Mouse (Mus musculus) lung, adult 2 months (tissue): ENCODE measurements around the gene Atxn2. TPM values are rescaled to one million over a fixed set of nuclear protein-coding genes. Genes with fewer than 3 reads are reported as not detected.

Experiments
- DNase-seq: peaks from one replicate; pipeline ENCODE4 v3.0.0; 2022
- H3K4me1 ChIP-seq: fragments of 200-500 bp; 2 replicates; pipeline ENCODE4 v1.6.1; 2011; ENCODE audit warnings: low read length; ENCODE audit not compliant: control insufficient read depth, insufficient read depth
- H3K4me3 ChIP-seq: fragments of 200-500 bp; replicated peaks from 2 replicates; pipeline ENCODE3; 2011; ENCODE audit warnings: low read depth, mild to moderate bottlenecking, control low read depth, low read length; ENCODE audit errors: extremely low read depth
- CTCF ChIP-seq: fragments of 200-500 bp; IDR thresholded peaks from 2 replicates; pipeline ENCODE4 v1.5.1; 2011; ENCODE audit warnings: mild to moderate bottlenecking, low read length, control low read depth; ENCODE audit not compliant: insufficient read depth
- POLR2A ChIP-seq: fragments of 200-500 bp; IDR thresholded peaks from 2 replicates; pipeline ENCODE4 v1.6.1; 2011; ENCODE audit warnings: low read depth, mild to moderate bottlenecking, control low read depth, low read length, borderline replicate concordance; ENCODE audit errors: extremely low read depth
- WGBS: fragments of 180-500 bp; shearing (Covaris S2); methylation state at CpG from one replicate; pipeline ENCODE4 v1.1.7; 2018; 5-methylcytosine and 5-hydroxymethylcytosine counted together
- polyA plus RNA-seq: library from polyadenylated mRNA; depleted of rRNA; stranded (reverse); fragments of >200 nt; gene quantifications from 2 replicates; pipeline ENCODE4 v1.2.3, GENCODE M21; 2012; rRNA removed

Gene Atxn2
- 107 and 108 TPM in 2 replicates for polyA plus RNA-seq

DNA sequence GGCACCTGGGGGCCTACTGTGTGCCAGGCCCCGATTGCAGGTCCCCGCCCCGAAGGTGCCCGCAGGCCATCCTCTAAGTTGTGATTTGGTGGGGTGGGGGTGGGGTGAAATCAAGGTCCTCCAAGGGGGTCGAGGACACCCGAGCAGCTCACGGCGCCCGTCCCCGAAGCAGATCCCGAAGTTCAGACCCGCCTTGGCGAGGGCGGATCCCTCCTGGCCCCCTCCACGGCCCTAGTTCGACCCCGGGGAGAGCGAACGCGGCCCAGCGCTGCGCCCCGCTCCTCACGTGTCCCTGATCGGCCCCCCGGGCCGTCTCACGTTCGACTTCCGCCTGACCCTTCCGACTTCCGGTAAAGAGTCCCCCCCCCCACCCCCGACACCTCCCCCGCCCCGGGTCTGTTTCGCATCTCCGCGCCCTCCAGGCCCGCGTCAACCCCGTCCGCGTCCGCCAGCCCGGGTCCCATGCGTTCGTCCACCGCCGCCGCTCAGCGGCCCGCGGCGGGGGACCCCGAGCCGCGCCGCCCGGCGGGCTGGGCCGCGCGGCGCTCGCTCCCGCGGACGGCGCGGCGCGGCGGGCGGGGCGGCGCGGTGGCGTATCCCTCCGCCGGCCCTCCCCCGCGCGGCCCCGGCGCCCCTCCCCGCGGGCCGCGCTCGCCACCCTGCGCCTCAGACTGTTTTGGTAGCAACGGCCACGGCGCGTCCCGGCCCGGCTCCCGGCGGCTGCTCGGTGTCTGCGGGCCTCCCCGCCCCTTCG lies at the start of gene Atxn2:
TSS of gene Atxn2 (plus strand) at position 164 of the 754 bp plus-strand sequence.
- peak within 1 kb of the TSS; percentile 87 for H3K4me3 ChIP-seq
- H3K4me1 ChIP-seq = peaks cover 8% of the 10 kb centered on the region
- DNase-seq = peak; percentile 88
- peak; percentile 94; the same call in 1 of the 2 replicates for TF ChIP-seq POLR2A
- no peak for TF ChIP-seq CTCF
- under 1% methylated on average over 44 of the region's 103 CpGs for WGBS

DNA sequence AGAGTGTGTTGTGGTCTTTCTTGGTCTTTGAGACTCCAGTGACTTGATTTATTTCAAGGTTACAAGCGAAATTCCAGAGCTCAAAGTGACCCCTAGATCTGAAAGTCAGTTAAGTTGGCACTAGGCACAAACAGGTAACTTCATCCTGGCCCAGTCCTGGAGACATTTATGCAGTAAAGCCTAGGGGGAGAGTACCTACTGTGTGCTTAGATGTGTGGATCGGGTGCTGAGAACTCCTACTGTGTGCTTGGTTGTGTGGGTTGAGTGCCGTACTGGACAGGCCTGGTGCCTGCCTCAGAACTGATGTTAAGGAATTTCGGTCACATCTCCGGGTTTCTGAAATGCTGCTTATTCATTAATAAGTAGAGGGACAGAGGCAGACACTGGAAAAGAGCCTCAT lies 49.6 kb upstream of the Atxn2 start:
- no peak for DNase-seq
- 80% methylated on average over 5 of the region's 5 CpGs for WGBS
- peaks cover 10% of the 10 kb centered on the region for H3K4me1 ChIP-seq
- TF ChIP-seq CTCF = no peak
- no peak for TF ChIP-seq POLR2A
- peak overlapping the region; percentile 97 for H3K4me3 ChIP-seq

DNA sequence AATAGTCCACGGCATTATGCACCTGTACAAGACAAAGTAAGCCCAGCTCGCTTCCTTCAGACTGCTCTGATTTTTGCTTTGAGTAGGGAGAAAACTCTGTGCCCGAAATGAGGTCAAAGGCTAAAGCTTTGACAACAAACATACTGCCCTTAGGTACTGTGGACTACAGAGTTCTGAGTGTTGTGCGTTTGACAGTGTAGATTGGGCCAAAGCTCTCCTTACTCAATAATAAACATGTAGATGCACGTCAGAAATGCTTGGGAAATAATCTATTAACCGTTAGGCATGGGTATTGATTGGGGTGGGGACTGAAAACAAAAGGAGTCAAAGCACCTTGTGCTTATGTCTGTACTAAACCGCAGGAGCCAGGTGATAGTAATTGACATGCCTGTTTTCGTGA lies 47.7 kb upstream of the Atxn2 start:
- Histone ChIP-seq H3K4me3 (no peak overlapping the region), H3K4me1 (peaks cover 10% of the 10 kb centered on the region)
- 85% methylated on average over 8 of the region's 8 CpGs for WGBS
- no peak for DNase-seq
- TF ChIP-seq POLR2A (no peak), CTCF (no peak)

DNA sequence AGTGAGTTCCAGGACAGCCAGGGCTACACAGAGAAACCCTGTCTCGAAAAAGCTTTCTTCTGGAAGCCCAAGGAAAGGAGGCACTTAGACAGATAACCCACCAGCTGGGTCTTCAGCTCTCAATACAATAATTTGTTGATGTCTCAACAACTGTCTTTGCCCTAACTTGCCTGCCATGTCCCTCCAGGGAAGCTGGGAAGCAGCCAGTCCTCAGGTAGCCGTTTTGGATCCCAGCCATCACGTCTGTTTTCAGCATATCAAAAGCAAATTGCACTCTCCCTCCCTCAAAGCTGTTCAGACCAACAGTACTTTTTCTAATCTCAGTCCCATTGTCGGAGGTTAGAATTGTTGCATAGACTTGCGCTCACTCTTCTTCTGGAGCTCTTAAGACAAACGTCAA lies 47.1 kb upstream of the Atxn2 start:
- no peak for DNase-seq
- no peak for TF ChIP-seq CTCF
- TF ChIP-seq POLR2A = no peak
- WGBS = 85% methylated on average over 6 of the region's 6 CpGs
- Histone ChIP-seq H3K4me3 (no peak overlapping the region), H3K4me1 (peaks cover 10% of the 10 kb centered on the region)

DNA sequence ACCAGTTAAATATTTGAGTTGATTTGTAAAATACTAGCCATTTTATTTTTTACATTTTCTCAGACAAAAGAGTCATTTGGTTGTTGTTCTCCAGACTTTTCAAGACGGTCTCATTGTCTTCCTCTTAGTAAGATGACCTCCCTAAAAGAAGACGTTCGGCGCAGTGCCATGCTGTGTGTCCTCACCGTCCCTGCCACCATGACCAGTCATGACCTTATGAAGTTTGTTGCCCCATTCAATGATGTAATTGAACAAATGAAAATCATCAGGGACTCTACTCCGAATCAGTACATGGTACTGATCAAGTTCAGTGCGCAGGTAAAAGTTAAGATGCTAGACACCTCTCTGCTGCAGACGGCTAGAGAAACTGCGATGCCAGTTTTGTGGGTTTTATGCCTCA lies 46.2 kb upstream of the Atxn2 start:
- H3K4me1 ChIP-seq = peaks cover 7% of the 10 kb centered on the region
- H3K4me3 ChIP-seq = no peak overlapping the region
- 95% methylated on average over 9 of the region's 9 CpGs for WGBS
- no peak for TF ChIP-seq CTCF
- TF ChIP-seq POLR2A = no peak
- no peak for DNase-seq

DNA sequence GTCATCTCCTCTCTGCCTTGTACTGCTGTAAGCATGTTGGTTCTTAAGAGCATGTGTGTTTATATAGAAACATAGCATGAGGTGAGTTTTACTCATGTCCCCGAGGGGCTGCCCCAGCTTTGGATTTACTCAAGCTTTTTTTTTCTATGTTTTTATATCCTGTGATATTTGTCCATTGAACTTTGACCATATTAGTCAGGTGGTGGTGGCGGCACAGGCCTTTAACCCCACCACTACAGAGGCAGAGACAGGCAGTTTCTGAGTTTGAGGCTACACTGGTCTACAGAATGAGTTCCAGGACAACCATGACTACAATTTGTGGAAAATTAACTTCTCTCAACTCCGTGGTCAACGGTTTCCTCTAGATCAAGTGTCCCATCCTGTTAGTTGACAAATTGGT lies 44.1 kb upstream of the Atxn2 start:
- no peaks in the 10 kb centered on the region for H3K4me1 ChIP-seq
- 62% methylated on average over 4 of the region's 4 CpGs for WGBS
- no peak overlapping the region for H3K4me3 ChIP-seq
- TF ChIP-seq POLR2A = no peak
- no peak for TF ChIP-seq CTCF
- no peak for DNase-seq

DNA sequence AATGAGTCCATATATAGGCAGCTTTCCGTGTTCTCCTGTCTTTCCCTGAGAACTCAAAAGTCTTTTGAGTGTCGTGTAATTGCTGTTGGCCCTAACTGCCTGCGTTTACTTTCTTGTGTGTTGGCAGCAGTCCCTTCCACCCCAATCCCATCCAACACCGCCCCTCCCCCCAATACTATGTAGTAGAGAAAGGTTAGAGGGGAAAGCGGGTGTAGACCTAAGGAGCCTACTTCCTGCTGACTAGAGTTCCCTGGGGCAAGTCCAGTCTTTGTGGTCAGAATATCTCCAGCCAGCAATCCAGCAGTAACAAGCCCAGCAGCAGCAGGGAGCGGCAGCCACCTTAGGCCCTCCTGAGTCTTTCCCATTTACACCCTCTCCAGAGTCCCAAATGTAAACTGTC lies 42.7 kb upstream of the Atxn2 start:
- Histone ChIP-seq H3K4me3 (no peak overlapping the region), H3K4me1 (no peaks in the 10 kb centered on the region)
- TF ChIP-seq POLR2A (no peak), CTCF (no peak)
- WGBS = 45% methylated on average over 6 of the region's 6 CpGs
- peak; percentile 15 for DNase-seq

DNA sequence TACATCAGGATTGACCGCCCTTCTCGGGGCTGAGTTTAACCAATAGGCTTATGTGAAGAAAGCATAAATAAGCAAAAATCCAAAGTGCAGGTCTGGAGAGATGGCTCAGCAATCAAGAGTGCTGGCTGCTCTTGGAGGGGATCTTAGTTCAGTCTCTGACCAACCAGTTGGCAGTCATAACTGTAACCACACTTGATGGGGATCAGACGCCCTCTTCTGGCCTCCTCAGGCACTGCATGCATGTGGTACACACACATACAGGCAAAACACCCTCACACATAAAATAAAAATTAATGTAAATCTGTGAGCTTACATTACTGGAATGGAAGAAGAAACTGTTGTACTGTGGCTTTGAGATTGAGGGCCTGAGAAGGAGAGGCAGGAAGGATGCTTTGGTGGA lies 40.7 kb upstream of the Atxn2 start:
- Histone ChIP-seq H3K4me3 (no peak overlapping the region), H3K4me1 (no peaks in the 10 kb centered on the region)
- TF ChIP-seq POLR2A (no peak), CTCF (peak; percentile 52)
- WGBS = 79% methylated on average over 3 of the region's 3 CpGs
- peak; percentile 18 for DNase-seq

DNA sequence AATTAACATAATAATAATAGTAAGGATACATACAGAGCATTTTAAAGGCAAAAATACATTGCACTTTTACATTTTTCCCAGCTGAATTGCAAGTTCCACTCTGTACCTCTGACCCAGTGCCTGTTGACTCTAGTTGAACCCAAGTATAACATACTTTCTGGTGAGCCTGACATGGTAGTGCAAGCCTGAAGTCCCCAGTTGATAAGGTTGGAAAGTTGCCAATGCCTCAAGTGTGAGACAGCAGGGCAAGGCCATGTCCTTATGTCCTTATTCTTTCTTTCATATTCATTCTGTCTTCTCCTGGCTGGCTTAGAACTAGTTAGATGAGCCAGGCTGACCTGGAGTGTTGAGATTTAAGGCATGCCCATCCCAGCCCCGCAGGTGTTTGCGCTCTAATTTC lies 28.9 kb upstream of the Atxn2 start:
- 100% methylated on average over 2 of the region's 2 CpGs for whole genome bisulfite sequencing
- no peaks in the 10 kb centered on the region for H3K4me1 ChIP-seq
- no peak overlapping the region for H3K4me3 ChIP-seq
- TF ChIP-seq POLR2A (no peak), CTCF (no peak)
- no peak for DNase-seq

DNA sequence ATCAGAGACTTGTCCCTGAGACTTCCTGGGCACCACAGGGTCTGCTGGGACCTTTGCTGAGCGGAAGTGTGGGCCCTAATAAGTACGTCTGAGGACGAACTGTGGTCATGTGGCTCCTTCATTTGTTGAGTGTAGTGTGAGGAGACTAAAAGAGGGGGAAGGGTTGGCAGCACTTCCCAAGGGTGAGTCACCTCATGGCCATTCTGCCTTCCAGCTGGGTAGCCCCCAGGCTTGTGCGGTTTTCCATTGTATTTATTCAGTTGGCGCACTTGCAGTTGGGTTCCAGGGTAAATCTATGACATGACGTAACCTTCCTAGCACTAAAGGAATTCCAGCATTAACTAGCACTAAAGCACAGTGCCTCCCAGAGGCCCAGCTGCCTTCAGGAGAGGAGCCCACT lies 25.6 kb upstream of the Atxn2 start:
- Histone ChIP-seq H3K4me1 (no peaks in the 10 kb centered on the region; the same call in 1 of the 2 replicates), H3K4me3 (no peak overlapping the region)
- WGBS = 61% methylated on average over 6 of the region's 6 CpGs
- TF ChIP-seq POLR2A = no peak
- DNase-seq = no peak

DNA sequence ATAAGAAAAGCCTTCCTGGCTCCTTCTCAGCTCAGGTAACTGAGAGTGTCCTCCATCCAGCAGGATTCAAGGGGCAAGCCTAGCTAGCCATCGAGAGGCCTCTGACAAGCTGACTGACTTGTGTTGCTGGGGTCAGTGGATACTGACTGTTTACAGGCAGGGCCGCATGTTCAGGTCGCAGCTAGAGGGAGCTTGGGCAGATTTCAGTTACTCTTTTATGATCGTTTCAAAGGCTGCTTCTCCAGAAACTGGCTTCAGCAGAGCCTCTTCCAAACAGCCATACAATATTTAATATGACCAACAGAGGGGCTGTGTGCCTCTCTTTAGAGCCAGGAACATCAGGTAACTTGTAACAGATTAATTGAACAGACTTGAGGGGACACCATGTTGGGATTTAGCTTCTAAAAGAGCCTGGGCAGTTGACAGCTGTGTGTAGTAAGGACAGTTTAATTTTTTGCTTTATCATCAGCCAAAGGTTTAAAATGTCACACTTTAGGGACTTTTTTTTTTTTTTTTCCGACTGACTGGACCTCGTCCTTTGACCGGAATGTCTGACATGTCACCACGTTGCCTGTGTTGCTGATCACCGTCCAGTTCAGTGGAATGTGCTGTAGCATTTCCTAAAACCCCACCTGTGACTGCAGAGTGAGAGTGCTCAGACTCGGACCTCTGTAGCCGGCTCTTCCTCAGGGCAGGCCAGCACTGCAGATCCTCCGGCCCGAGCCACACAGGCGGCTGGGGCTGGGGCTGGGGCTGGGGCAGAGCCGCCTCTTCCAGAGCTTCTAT lies 24.8 kb upstream of the Atxn2 start:
- 68% methylated on average over 15 of the region's 15 CpGs for WGBS
- H3K4me1 ChIP-seq = no peaks in the 10 kb centered on the region; the same call in 1 of the 2 replicates
- TF ChIP-seq POLR2A = no peak
- 0 out of 2 replicates have a peak, but pooled peaks have one; percentile 4 for TF ChIP-seq CTCF
- no peak for DNase-seq
- no peak overlapping the region for H3K4me3 ChIP-seq
